In genomic region chr5:151379210-151379609, GRCm38 (mm10) we compare ENCODE assay signal across 22 mouse cellular contexts. TPM values are rescaled to one million over a fixed set of nuclear protein-coding genes. Genes with fewer than 3 reads are reported as not detected.
"Had no signal": no experiment of that assay in that cellular context is flagged by ENCODE, and none has a peak within 500 bp of the region (broad histone marks: within the 10 kb centered on the region; RNA-seq: fewer than 3 reads in every experiment).

No protein-coding gene starts in this region.

- H3K36me3 ChIP-seq: neural tube, embryonic 15.5 days; stomach, embryonic 15.5 days had no signal

- H3K27me3 ChIP-seq: neural tube, embryonic 15.5 days; stomach, embryonic 15.5 days had no signal

- H3K4me2 ChIP-seq: neural tube, embryonic 15.5 days; stomach, embryonic 15.5 days had no signal

- DNase-seq: retina, postnatal 1 day; right cerebral cortex, postnatal 14 days; right cerebral cortex, postnatal 25 days; right cerebral cortex, postnatal 4 days; spleen, adult 18-20 months; thymus, adult 18-20 months; thymus, adult 2 months; thymus, postnatal 14 days; thymus, postnatal 25 days; thymus, postnatal 36 days; thymus, postnatal 4 days had no signal

- H3K9ac ChIP-seq: neural tube, embryonic 15.5 days; stomach, embryonic 15.5 days had no signal

- H3K9me3 ChIP-seq: neural tube, embryonic 15.5 days; stomach, embryonic 15.5 days had no signal

- H3K27ac ChIP-seq: neural tube, embryonic 15.5 days; stomach, embryonic 15.5 days; stomach, postnatal 0 days had no signal

- H3K4me1 ChIP-seq: neural tube, embryonic 15.5 days; stomach, embryonic 15.5 days had no signal

- H3K4me3 ChIP-seq: neural tube, embryonic 15.5 days; stomach, embryonic 15.5 days had no signal

RNA-seq across cellular contexts. Expression of gene Gm42906, which starts 48.8 kb away (rescaled TPM):
- total RNA-seq: neutrophil, adult 5-6 weeks had no signal
- polyA plus RNA-seq: neural tube, embryonic 14.5 days; neural tube, embryonic 15.5 days; small intestine, adult 2 months; spleen, adult 2 months; stomach, embryonic 14.5 days; stomach, embryonic 15.5 days; stomach, embryonic 16.5 days; testis, adult 2 months; thymus, adult 2 months; thymus, postnatal 0 days had no signal
